Mouse (Mus musculus) hindbrain, embryonic 14.5 days (tissue): ENCODE measurements at regions not wholly inside any gene's neighbourhood (a gene's known extent, or its start where the extent isn't known, plus 50 kb on each side); places are given as distances from the start of the nearest gene placed in this dataset.

Experiments used
- ATAC-seq: fragments of 200-750 bp; cut with Nextera tagmentation; 2 replicates; pipeline ENCODE4 v1.8.0; 2017; ENCODE audit warnings: moderate number of reproducible peaks, mild to moderate bottlenecking, moderate TSS enrichment, moderate library complexity; ENCODE audit not compliant: low FRiP score
- DNase-seq: peaks from one replicate; pipeline ENCODE4 v3.0.0-alpha.2; 2015; ENCODE audit warnings: low spot score
- H3K27ac ChIP-seq: fragments of 300-500 bp; sonication (generic); 2 replicates; pipeline ENCODE4 v1.5.1; 2014; ENCODE audit warnings: mild to moderate bottlenecking, moderate library complexity
- H3K27me3 ChIP-seq: fragments of 300-500 bp; sonication (generic); 2 replicates; pipeline ENCODE4 v1.6.1; 2014; ENCODE audit warnings: mild to moderate bottlenecking, low read length, mixed read lengths; ENCODE audit not compliant: control insufficient read depth, insufficient read depth
- H3K36me3 ChIP-seq: fragments of 300-500 bp; sonication (generic); replicated peaks from 2 replicates; pipeline ENCODE4 v1.6.1; 2014; ENCODE audit not compliant: control insufficient read depth, insufficient read depth
- H3K4me1 ChIP-seq: fragments of 300-500 bp; sonication (generic); replicated peaks from 2 replicates; pipeline ENCODE4 v1.6.1; 2014; ENCODE audit warnings: antibody characterized with exemption, low read length, mixed read lengths; ENCODE audit not compliant: control insufficient read depth, insufficient read depth
- H3K4me2 ChIP-seq: fragments of 300-500 bp; sonication (generic); replicated peaks from 2 replicates; pipeline ENCODE4 v1.6.1; 2014; ENCODE audit warnings: mild to moderate bottlenecking, moderate library complexity
- H3K4me3 ChIP-seq: fragments of 300-500 bp; sonication (generic); replicated peaks from 2 replicates; pipeline ENCODE4 v1.5.1; 2014; ENCODE audit warnings: mild to moderate bottlenecking, low read length
- H3K9ac ChIP-seq: fragments of 300-500 bp; sonication (generic); 2 replicates; pipeline ENCODE4 v1.6.1; 2014
- H3K9me3 ChIP-seq: fragments of 300-500 bp; sonication (generic); 2 replicates; pipeline ENCODE4 v1.6.1; 2016; ENCODE audit warnings: low read length; ENCODE audit not compliant: control insufficient read depth
- WGBS: fragments of 180-500 bp; shearing (Covaris S2); extraction: QIAGEN DNeasy Blood & Tissue Kit; methylation state at CpG from one replicate; pipeline ENCODE4 v1.1.7; 2014; 5-methylcytosine and 5-hydroxymethylcytosine counted together

GRCm38 (mm10) chr2:148562041-148562440, 110.4 kb upstream of the Nxt1 start:
- H3K27ac ChIP-seq: no peak overlapping the region
- WGBS: 76% methylated on average over 3 of the region's 3 CpGs
- H3K9me3 ChIP-seq: no peaks in the 10 kb centered on the region
- ATAC-seq (no peak), DNase-seq (no peak)
- H3K27me3 ChIP-seq: no peaks in the 10 kb centered on the region
- H3K36me3 ChIP-seq: no peaks in the 10 kb centered on the region
- no peak overlapping the region for H3K9ac ChIP-seq
- no peaks in the 10 kb centered on the region for H3K4me1 ChIP-seq
- H3K4me2 ChIP-seq: no peak overlapping the region
- no peak overlapping the region for H3K4me3 ChIP-seq

GRCm38 (mm10) chr2:148560013-148560773, 112.2 kb upstream of the Nxt1 start:
- no peak overlapping the region for H3K9ac ChIP-seq
- DNase-seq (no peak), ATAC-seq (no peak)
- 83% methylated on average over 4 of the region's 4 CpGs for WGBS
- H3K4me2 ChIP-seq: no peak overlapping the region
- H3K36me3 ChIP-seq: no peaks in the 10 kb centered on the region
- H3K9me3 ChIP-seq: no peaks in the 10 kb centered on the region
- no peaks in the 10 kb centered on the region for H3K4me1 ChIP-seq
- no peak overlapping the region for H3K4me3 ChIP-seq
- H3K27me3 ChIP-seq: no peaks in the 10 kb centered on the region
- no peak overlapping the region for H3K27ac ChIP-seq

GRCm38 (mm10) chr2:148559376-148559775, 113.0 kb upstream of the Nxt1 start:
- H3K4me1 ChIP-seq: no peaks in the 10 kb centered on the region
- H3K27ac ChIP-seq: no peak overlapping the region
- H3K9ac ChIP-seq: no peak overlapping the region
- 88% methylated on average over 4 of the region's 4 CpGs for WGBS
- no peaks in the 10 kb centered on the region for H3K9me3 ChIP-seq
- no peaks in the 10 kb centered on the region for H3K27me3 ChIP-seq
- H3K4me2 ChIP-seq: no peak overlapping the region
- H3K36me3 ChIP-seq: no peaks in the 10 kb centered on the region
- no peak overlapping the region for H3K4me3 ChIP-seq
- ATAC-seq (no peak), DNase-seq (no peak)

- Histone ChIP-seq H3K4me3 (no peak overlapping the region), H3K9me3 (no peaks in the 10 kb centered on the region), H3K27ac (no peak overlapping the region), H3K9ac (no peak overlapping the region), H3K27me3 (no peaks in the 10 kb centered on the region), H3K4me2 (no peak overlapping the region), H3K36me3 (no peaks in the 10 kb centered on the region), H3K4me1 (no peaks in the 10 kb centered on the region)
- DNase-seq: no peak
- ATAC-seq: no peak
These were observed 114.0 kb upstream of the Nxt1 start for GRCm38 (mm10) chr2:148558365-148558764.

GRCm38 (mm10) chr2:148551207-148551606, 107.8 kb upstream of the Cd93 start:
- no peak for DNase-seq
- H3K9ac ChIP-seq: no peak overlapping the region
- no peak overlapping the region for H3K27ac ChIP-seq
- 87% methylated on average over 4 of the region's 4 CpGs for WGBS
- no peak overlapping the region for H3K4me3 ChIP-seq
- no peaks in the 10 kb centered on the region for H3K4me1 ChIP-seq
- H3K9me3 ChIP-seq: no peaks in the 10 kb centered on the region
- ATAC-seq: no peak
- H3K36me3 ChIP-seq: no peaks in the 10 kb centered on the region
- no peaks in the 10 kb centered on the region for H3K27me3 ChIP-seq
- H3K4me2 ChIP-seq: no peak overlapping the region

- DNase-seq: no peak
- no peak overlapping the region for H3K4me3 ChIP-seq
- H3K27me3 ChIP-seq: no peaks in the 10 kb centered on the region
- 93% methylated on average over 1 of the region's 1 CpGs for WGBS
- no peak overlapping the region for H3K27ac ChIP-seq
- H3K9me3 ChIP-seq: no peaks in the 10 kb centered on the region
- H3K4me2 ChIP-seq: no peak overlapping the region
- H3K36me3 ChIP-seq: no peaks in the 10 kb centered on the region
- no peak for ATAC-seq
- H3K4me1 ChIP-seq: no peaks in the 10 kb centered on the region
- no peak overlapping the region for H3K9ac ChIP-seq
These were observed 106.3 kb upstream of the Cd93 start for GRCm38 (mm10) chr2:148549618-148550017.

- ATAC-seq (no peak), DNase-seq (no peak)
- Histone ChIP-seq H3K4me2 (no peak overlapping the region), H3K36me3 (no peaks in the 10 kb centered on the region), H3K4me3 (no peak overlapping the region), H3K27ac (no peak overlapping the region), H3K27me3 (no peaks in the 10 kb centered on the region), H3K9ac (no peak overlapping the region), H3K9me3 (no peaks in the 10 kb centered on the region), H3K4me1 (no peaks in the 10 kb centered on the region)
These were observed 99.0 kb upstream of the Cd93 start for GRCm38 (mm10) chr2:148542340-148542739.

- ATAC-seq (no peak), DNase-seq (no peak)
- Histone ChIP-seq H3K27me3 (no peaks in the 10 kb centered on the region), H3K27ac (no peak overlapping the region), H3K9me3 (no peaks in the 10 kb centered on the region), H3K36me3 (no peaks in the 10 kb centered on the region), H3K9ac (no peak overlapping the region), H3K4me1 (no peaks in the 10 kb centered on the region), H3K4me2 (no peak overlapping the region), H3K4me3 (no peak overlapping the region)
- WGBS: 86% methylated on average over 3 of the region's 3 CpGs
These were observed 94.6 kb upstream of the Cd93 start for GRCm38 (mm10) chr2:148537914-148538510.

- no peak overlapping the region for H3K4me3 ChIP-seq
- H3K36me3 ChIP-seq: no peaks in the 10 kb centered on the region
- H3K27ac ChIP-seq: no peak overlapping the region
- no peak for DNase-seq
- H3K27me3 ChIP-seq: no peaks in the 10 kb centered on the region
- no peaks in the 10 kb centered on the region for H3K9me3 ChIP-seq
- WGBS: 91% methylated on average over 5 of the region's 5 CpGs
- no peak overlapping the region for H3K9ac ChIP-seq
- no peaks in the 10 kb centered on the region for H3K4me1 ChIP-seq
- no peak overlapping the region for H3K4me2 ChIP-seq
- no peak for ATAC-seq
These were observed 93.9 kb upstream of the Cd93 start for GRCm38 (mm10) chr2:148537251-148537650.

- no peak overlapping the region for H3K4me2 ChIP-seq
These were observed 93.2 kb upstream of the Cd93 start for GRCm38 (mm10) chr2:148536608-148537007.

More at GRCm38 (mm10) chr2:148536608-148537007, 93.2 kb upstream of the Cd93 start:
- WGBS: 95% methylated on average over 3 of the region's 3 CpGs
- no peaks in the 10 kb centered on the region for H3K9me3 ChIP-seq
- ATAC-seq: no peak
- DNase-seq: no peak
- no peak overlapping the region for H3K4me3 ChIP-seq
- no peak overlapping the region for H3K9ac ChIP-seq
- no peaks in the 10 kb centered on the region for H3K36me3 ChIP-seq
- no peaks in the 10 kb centered on the region for H3K27me3 ChIP-seq
- no peak overlapping the region for H3K27ac ChIP-seq
- no peaks in the 10 kb centered on the region for H3K4me1 ChIP-seq
